Mouse (Mus musculus) liver, embryonic 16.5 days (tissue): ENCODE results near the gene Eef1e1. TPM values are rescaled to one million over a fixed set of nuclear protein-coding genes. Genes with fewer than 3 reads are reported as not detected.
"Not testable (repeated sequence)": the region's sequence is repeated elsewhere in the genome, so short reads cannot be mapped to it uniquely, and the experiment has no call there.

Source experiments
- ATAC-seq: fragments of 200-750 bp; cut with Nextera tagmentation; 2 replicates; pipeline ENCODE4 v1.8.0; 2017; ENCODE audit warnings: low read depth, mild to moderate bottlenecking, moderate number of reproducible peaks, moderate library complexity
- H3K27ac ChIP-seq: fragments of 300-500 bp; sonication (generic); 2 replicates; pipeline ENCODE4 v1.5.1; 2014; ENCODE audit warnings: mild to moderate bottlenecking, low read length
- H3K27me3 ChIP-seq: fragments of 300-500 bp; sonication (generic); 2 replicates; pipeline ENCODE4 v1.6.1; 2014; ENCODE audit warnings: low read depth, low read length, mixed read lengths; ENCODE audit not compliant: control insufficient read depth, insufficient read depth
- H3K36me3 ChIP-seq: fragments of 300-500 bp; sonication (generic); 2 replicates; pipeline ENCODE4 v1.6.1; 2014; ENCODE audit warnings: mild to moderate bottlenecking; ENCODE audit not compliant: control insufficient read depth, insufficient read depth
- H3K4me1 ChIP-seq: fragments of 300-500 bp; sonication (generic); 2 replicates; pipeline ENCODE4 v1.6.1; 2014; ENCODE audit warnings: low read depth, low read length, mixed read lengths; ENCODE audit not compliant: control insufficient read depth
- H3K4me2 ChIP-seq: fragments of 300-500 bp; sonication (generic); 2 replicates; pipeline ENCODE4 v1.6.1; 2014; ENCODE audit warnings: low read depth, low read length, mixed read lengths
- H3K4me3 ChIP-seq: fragments of 300-500 bp; sonication (generic); 2 replicates; pipeline ENCODE4 v1.5.1; 2014; ENCODE audit warnings: low read depth, mild to moderate bottlenecking, low read length
- H3K9ac ChIP-seq: fragments of 300-500 bp; sonication (generic); 2 replicates; pipeline ENCODE4 v1.6.1; 2014; ENCODE audit warnings: low read depth, low read length
- H3K9me3 ChIP-seq: fragments of 300-500 bp; sonication (generic); replicated peaks from 2 replicates; pipeline ENCODE4 v1.6.1; 2016; ENCODE audit warnings: low read length; ENCODE audit not compliant: control insufficient read depth
- WGBS: fragments of 180-500 bp; shearing (Covaris S2); extraction: QIAGEN DNeasy Blood & Tissue Kit; methylation state at CpG from one replicate; pipeline ENCODE4 v1.1.7; 2014; ENCODE audit not compliant: insufficient replicate concordance; 5-methylcytosine and 5-hydroxymethylcytosine counted together
- polyA plus RNA-seq: library from polyadenylated mRNA; unstranded; fragments of >200 nt; fragmentation: Nextera tagmentation; extraction: Ambion mirVana; gene quantifications from 2 replicates; pipeline ENCODE4 v1.2.1, GENCODE M21; 2015

Eef1e1 gene
- polyA plus RNA-seq = 31.4 and 34.8 TPM in 2 replicates

DNA sequence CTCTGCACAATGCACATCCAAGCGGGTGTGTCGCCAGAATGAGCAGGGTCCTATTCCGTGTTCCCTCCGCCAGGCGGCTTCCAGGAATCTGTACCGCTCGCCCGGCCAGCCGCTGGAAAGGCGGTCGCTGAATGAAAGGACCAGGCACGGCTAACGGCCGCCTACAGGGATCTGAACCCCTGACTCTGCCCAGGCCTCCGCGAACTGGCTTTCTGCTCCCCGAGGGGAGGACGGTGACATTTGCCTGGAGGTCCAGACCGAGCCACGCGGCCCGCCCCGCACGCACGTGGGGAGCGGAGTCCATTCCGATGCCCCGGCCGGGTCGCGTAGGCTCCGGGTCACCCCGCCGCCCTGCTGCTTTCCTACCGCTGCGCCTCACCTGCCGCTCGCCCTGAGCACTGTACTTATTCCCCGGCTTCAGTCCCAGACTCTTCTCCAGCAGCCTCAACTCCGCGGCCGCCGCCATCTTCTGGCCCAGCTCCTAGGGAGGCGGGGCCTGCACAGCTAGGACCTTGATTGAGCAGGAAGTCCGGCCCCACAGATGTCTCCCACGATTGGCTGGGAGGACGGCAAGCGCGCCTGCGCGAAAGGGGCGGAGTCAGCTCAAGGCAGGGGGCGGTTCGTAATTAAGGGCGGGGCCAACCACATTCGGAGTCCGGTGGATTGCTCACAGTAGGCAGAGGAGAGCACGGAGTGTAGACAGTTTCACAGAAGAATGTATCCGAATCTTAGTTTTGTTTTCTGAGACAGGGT lies at the start of gene Eef1e1:
Gene Eef1e1 (minus strand): TSS at position 531 of the 753 bp plus-strand sequence.
- peaks cover 13% of the 10 kb centered on the region for H3K4me1 ChIP-seq
- peak; percentile 99 for ATAC-seq
- peaks cover 19% of the 10 kb centered on the region for H3K36me3 ChIP-seq
- H3K4me3 ChIP-seq = peak within 1 kb of the TSS; percentile 83
- WGBS = under 1% methylated on average over 58 of the region's 59 CpGs
- H3K27ac ChIP-seq = peak within 1 kb of the TSS; percentile 78
- no peaks in the 10 kb centered on the region for H3K27me3 ChIP-seq
- H3K4me2 ChIP-seq = peak within 1 kb of the TSS; percentile 79
- peak within 1 kb of the TSS; percentile 79 for H3K9ac ChIP-seq
- peaks cover 6% of the 10 kb centered on the region for H3K9me3 ChIP-seq

DNA sequence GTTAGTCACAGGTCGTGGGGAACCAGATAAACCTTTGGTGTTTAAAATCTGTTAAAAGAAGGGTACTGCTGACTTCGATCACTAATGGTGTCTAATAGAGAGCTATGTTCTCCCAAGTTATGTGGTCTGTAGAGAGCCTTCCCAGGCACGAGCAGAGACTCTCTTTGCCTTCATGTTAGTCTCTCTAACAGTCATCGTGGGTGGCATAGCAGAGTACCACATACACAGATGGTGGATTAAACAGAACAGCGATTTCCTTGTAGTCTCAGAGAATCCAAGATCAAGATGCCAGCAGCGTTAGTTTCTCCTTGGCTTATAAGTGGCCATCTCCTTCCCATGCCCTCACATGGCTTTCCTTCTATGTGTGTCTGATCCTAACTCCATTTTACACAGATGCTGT lies 32.0 kb upstream of the Eef1e1 start:
- H3K4me3 ChIP-seq = no peak overlapping the region
- WGBS = 61% methylated on average over 6 of the region's 6 CpGs
- no peak overlapping the region for H3K27ac ChIP-seq
- H3K9me3 ChIP-seq = no peaks in the 10 kb centered on the region
- H3K36me3 ChIP-seq = no peaks in the 10 kb centered on the region
- no peak overlapping the region for H3K4me2 ChIP-seq
- ATAC-seq = no peak
- H3K9ac ChIP-seq = no peak overlapping the region
- no peaks in the 10 kb centered on the region for H3K27me3 ChIP-seq
- no peaks in the 10 kb centered on the region for H3K4me1 ChIP-seq

DNA sequence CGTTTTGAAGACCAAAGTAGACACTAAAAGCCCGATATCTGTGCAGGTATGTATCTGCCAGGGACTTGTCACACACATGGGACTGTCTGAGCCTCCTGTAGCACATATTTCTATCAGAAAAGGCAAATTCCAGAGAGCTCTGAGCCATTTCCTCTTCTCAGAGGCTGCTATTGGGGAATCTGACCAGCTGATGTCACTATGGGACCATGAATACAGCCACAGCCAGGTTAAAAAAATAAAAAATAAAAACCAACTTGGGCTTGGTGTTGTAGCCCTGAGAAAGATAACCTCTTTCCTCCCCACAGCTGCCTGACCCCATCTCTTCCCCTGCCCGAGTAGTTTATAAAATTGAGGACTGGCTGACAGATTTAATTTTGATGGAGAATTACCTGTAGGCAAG lies 31.2 kb upstream of the Eef1e1 start:
- ATAC-seq = no peak
- no peaks in the 10 kb centered on the region for H3K36me3 ChIP-seq
- no peak overlapping the region for H3K4me2 ChIP-seq
- H3K27ac ChIP-seq = no peak overlapping the region
- no peak overlapping the region for H3K9ac ChIP-seq
- H3K4me1 ChIP-seq = no peaks in the 10 kb centered on the region
- no peaks in the 10 kb centered on the region for H3K27me3 ChIP-seq
- no peaks in the 10 kb centered on the region for H3K9me3 ChIP-seq
- H3K4me3 ChIP-seq = no peak overlapping the region
- 26% methylated on average over 3 of the region's 3 CpGs for WGBS

DNA sequence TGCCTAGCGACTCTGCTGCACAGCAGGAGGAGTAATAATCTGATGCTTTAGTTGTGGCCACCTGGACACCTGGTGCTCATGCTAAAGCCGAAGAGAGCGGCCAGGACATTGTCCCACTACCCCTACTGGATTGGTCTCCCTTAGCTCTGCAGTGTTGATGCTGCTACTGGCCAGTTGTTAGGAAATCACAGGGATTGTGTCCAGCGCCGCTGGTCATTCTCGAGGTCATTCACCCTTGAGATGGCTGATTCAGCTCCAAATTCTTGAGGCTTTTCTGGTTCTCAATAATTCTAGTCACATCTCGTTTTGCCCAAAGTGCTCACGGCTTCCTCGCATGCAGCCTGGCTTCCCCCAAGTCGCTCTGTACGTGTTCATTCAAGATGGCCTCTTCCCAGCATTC lies 29.9 kb upstream of the Eef1e1 start:
- no peaks in the 10 kb centered on the region for H3K36me3 ChIP-seq
- no peak overlapping the region for H3K4me2 ChIP-seq
- H3K27me3 ChIP-seq = no peaks in the 10 kb centered on the region
- H3K27ac ChIP-seq = no peak overlapping the region
- no peak for ATAC-seq
- H3K9ac ChIP-seq = no peak overlapping the region
- WGBS = 70% methylated on average over 11 of the region's 11 CpGs
- no peaks in the 10 kb centered on the region for H3K4me1 ChIP-seq
- no peaks in the 10 kb centered on the region for H3K9me3 ChIP-seq
- H3K4me3 ChIP-seq = no peak overlapping the region

DNA sequence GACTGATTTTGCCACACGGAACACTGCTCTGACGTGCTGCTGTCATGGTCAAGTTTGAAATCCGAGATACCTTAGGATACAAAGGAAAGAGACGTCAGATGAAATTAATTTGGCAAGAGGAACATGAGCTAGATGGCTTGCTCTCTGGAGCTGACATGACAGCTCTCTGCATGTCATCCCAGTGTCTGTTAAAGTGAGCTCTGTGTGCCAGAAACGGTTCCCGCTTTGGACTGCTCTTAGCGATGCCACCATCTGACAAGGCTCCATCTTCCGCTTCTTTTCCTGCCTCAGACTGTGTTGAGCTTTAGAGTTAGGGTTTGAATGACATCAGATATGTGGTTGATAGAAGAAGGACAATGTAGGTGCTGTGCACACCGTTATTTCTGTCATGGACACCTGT lies 13.5 kb upstream of the Eef1e1 start:
- Histone ChIP-seq H3K27me3 (no peaks in the 10 kb centered on the region), H3K27ac (no peak overlapping the region), H3K4me3 (no peak overlapping the region), H3K4me1 (no peaks in the 10 kb centered on the region), H3K36me3 (no peaks in the 10 kb centered on the region), H3K9me3 (no peaks in the 10 kb centered on the region), H3K9ac (no peak overlapping the region), H3K4me2 (no peak overlapping the region)
- no peak for ATAC-seq
- WGBS = 76% methylated on average over 9 of the region's 9 CpGs

DNA sequence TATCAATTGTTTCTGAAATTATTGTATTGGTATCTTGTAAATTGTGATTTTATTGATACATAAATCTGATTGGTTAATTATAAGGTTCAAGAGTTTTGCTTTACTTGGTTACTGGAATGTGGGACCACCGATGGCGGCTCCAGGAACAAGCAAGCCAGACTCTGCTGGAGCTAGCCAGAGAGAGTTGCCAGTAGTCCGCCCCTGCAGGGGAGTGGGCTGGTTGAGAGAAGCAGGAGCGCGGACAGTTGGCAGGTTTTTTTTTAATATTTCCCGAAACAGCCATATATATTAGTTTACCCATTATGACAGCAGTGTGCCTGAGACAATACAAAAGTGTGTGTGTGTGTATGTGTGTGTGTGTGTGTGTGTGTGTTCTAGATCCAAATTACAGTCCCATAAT lies 12.6 kb upstream of the Eef1e1 start:
- H3K4me1 ChIP-seq, ATAC-seq, H3K4me3 ChIP-seq, H3K9ac ChIP-seq, H3K36me3 ChIP-seq, H3K9me3 ChIP-seq, H3K27me3 ChIP-seq, H3K27ac ChIP-seq, H3K4me2 ChIP-seq: not testable (repeated sequence)
- WGBS = 73% methylated on average over 6 of the region's 6 CpGs

DNA sequence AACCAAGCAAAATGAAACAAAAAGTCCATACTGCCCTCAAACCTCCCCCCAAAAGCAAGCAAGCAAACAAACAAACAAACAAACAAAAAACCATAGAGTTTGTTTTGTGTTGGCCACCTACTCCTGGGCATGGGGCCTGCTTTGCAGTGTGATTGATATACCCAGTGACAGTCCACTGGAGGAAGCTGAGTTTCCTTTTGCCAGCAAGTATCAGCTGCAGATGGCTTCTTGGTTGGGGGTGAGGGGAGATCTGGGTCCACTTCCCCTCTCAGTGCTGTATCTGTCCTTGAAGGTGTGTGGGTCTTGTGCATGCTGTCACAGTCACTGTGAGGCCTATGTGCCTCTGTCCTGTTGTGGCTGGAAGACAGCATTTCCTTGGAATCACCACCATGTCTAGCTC lies 11.2 kb upstream of the Eef1e1 start:
- Histone ChIP-seq H3K4me3 (no peak overlapping the region), H3K4me2 (no peak overlapping the region), H3K27me3 (no peaks in the 10 kb centered on the region), H3K9ac (no peak overlapping the region), H3K27ac (no peak overlapping the region), H3K36me3 (no peaks in the 10 kb centered on the region), H3K9me3 (no peaks in the 10 kb centered on the region), H3K4me1 (peaks cover 8% of the 10 kb centered on the region)
- ATAC-seq = no peak

DNA sequence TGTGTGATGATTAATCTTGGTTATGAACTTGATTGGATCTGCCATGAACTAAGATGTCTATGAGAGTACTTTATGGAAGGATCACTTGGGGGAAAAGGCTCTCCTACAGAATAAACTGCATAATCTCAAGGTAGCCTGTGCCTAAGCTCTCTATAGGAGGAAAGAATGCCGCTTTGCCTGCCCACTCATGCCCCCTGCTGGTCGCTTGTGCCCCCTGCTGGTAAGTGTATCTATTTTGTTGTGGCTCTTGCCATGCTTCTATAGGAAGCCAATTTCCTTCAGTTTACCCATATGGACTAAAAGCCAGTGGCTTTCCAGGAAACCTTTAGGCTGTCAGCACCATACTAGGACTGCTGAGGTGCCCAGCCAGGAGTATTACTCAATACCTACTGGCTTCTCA lies 9.7 kb upstream of the Eef1e1 start:
- 16% methylated on average over 2 of the region's 2 CpGs for WGBS
- Histone ChIP-seq H3K9me3 (no peaks in the 10 kb centered on the region), H3K9ac (no peak overlapping the region), H3K27ac (no peak overlapping the region), H3K4me3 (no peak overlapping the region), H3K4me2 (no peak overlapping the region), H3K4me1 (peaks cover 17% of the 10 kb centered on the region), H3K27me3 (no peaks in the 10 kb centered on the region), H3K36me3 (no peaks in the 10 kb centered on the region)
- 0 out of 2 replicates have a peak, but pooled peaks have one; percentile 43 for ATAC-seq

DNA sequence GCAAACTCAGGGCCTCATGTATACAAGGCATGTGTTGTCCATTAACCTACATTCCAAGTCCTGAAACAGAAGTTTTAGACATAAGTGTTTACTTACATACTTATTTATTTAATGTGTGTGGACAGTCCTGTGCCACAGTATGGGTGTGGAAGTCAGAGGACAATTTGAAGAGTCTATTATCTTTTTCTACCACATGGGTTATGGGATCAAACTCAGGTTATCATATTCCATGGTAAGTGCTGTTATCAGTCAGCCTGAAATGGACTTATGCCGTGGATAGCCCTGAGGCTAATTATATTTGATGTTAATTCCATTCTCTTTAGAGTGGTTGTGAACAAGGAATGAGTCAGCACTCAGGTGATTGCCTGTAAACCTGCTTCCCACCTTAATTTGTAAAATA lies 5.9 kb upstream of the Eef1e1 start:
- Histone ChIP-seq H3K27ac (peak overlapping the region; percentile 72), H3K4me3 (0 out of 2 replicates have a peak overlapping the region, but pooled peaks have one; percentile 1), H3K36me3 (no peaks in the 10 kb centered on the region), H3K4me1 (peaks cover 19% of the 10 kb centered on the region), H3K9me3 (peaks cover 6% of the 10 kb centered on the region), H3K4me2 (0 out of 2 replicates have a peak overlapping the region, but pooled peaks have one; percentile 21), H3K27me3 (no peaks in the 10 kb centered on the region), H3K9ac (0 out of 2 replicates have a peak overlapping the region, but pooled peaks have one; percentile 27)
- 18% methylated on average over 1 of the region's 1 CpGs for WGBS
- peak; percentile 98 for ATAC-seq
